Comparison of ENCODE assay signal across 23 mouse cellular contexts in genomic region chr10:109332846-109333386, GRCm38 (mm10).
DNase-seq lines count a peak whose midpoint lies in the region; ATAC-seq lines count a peak whose summit lies in the region.
"Had no signal": no experiment of that assay in that cellular context is flagged by ENCODE, and none has a peak within 500 bp of the region (broad histone marks: within the 10 kb centered on the region; RNA-seq: fewer than 3 reads in every experiment).

No protein-coding gene starts in this region.

- H3K9me3 ChIP-seq in forebrain, embryonic 14.5 days (replicated peaks; ENCODE audit: control insufficient read depth, low read length): no peaks in the 10 kb centered on the region
- H3K9me3 ChIP-seq: embryonic facial prominence, embryonic 15.5 days; heart, embryonic 10.5 days; hindbrain, embryonic 12.5 days; midbrain, embryonic 12.5 days had no signal

- no peaks in the 10 kb centered on the region for H3K36me3 ChIP-seq in forebrain, embryonic 14.5 days (ENCODE audit: control insufficient read depth, insufficient read depth, low read length)
- H3K36me3 ChIP-seq: embryonic facial prominence, embryonic 15.5 days; G1E; heart, embryonic 10.5 days; hindbrain, embryonic 12.5 days; midbrain, embryonic 12.5 days had no signal

- no peak overlapping the region for H3K4me3 ChIP-seq in forebrain, embryonic 14.5 days (ENCODE audit: low read depth, low read length)
- H3K4me3 ChIP-seq: embryonic facial prominence, embryonic 15.5 days; heart, embryonic 10.5 days; hindbrain, embryonic 12.5 days; midbrain, embryonic 12.5 days had no signal

- no peak overlapping the region for H3K4me2 ChIP-seq in forebrain, embryonic 14.5 days (ENCODE audit: low read length)
- H3K4me2 ChIP-seq: embryonic facial prominence, embryonic 15.5 days; hindbrain, embryonic 12.5 days; midbrain, embryonic 12.5 days had no signal

- H3K4me1 ChIP-seq in forebrain, embryonic 14.5 days (ENCODE audit: control insufficient read depth, insufficient read depth, low read length): no peaks in the 10 kb centered on the region
- H3K4me1 ChIP-seq: embryonic facial prominence, embryonic 15.5 days; heart, embryonic 10.5 days; hindbrain, embryonic 12.5 days; midbrain, embryonic 12.5 days had no signal

- peak; percentile 32 for DNase-seq in layer of hippocampus, adult 9-11 months
- DNase-seq in layer of hippocampus, adult 11-12 months (ENCODE audit: low spot score): no peak
- peak; percentile 11 to 13 for DNase-seq in frontal cortex, postnatal 25 days (ENCODE audit: low spot score in 2 of 2)
- peak; percentile 56 to 96 for DNase-seq in left cerebral cortex, postnatal 25 days (ENCODE audit: low spot score in 2 of 2)
- peak; percentile 50 to 83 for DNase-seq in right cerebral cortex, postnatal 36 days (ENCODE audit: low spot score in 2 of 2)
- DNase-seq in forebrain, embryonic 14.5 days (ENCODE audit: low spot score): no peak
- DNase-seq in ovary, postnatal 14 days (ENCODE audit: low spot score): no peak
- DNase-seq in embryo, embryonic 11 days: no peak
- DNase-seq: adrenal gland, postnatal 14 days; cerebellum, adult 11 months; cerebellum, postnatal 10 days; heart, postnatal 14 days; kidney, adult 8-10 months; kidney, postnatal 4 days; thymus, postnatal 25 days had no signal

- intact Hi-C loops in left cerebral cortex, postnatal 25 days (cut with DNase I): loop anchor here (1.0 to 10.0 kb wide), 3 partner anchors 138 to 216 kb away; no protein-coding TSS in a partner anchor

- H3K27ac ChIP-seq in forebrain, embryonic 14.5 days (ENCODE audit: low read depth, low read length): no peak overlapping the region
- H3K27ac ChIP-seq: embryonic facial prominence, embryonic 15.5 days; heart, embryonic 10.5 days; hindbrain, embryonic 12.5 days; liver, embryonic 14.5 days; midbrain, embryonic 12.5 days had no signal

- no peak overlapping the region for H3K9ac ChIP-seq in forebrain, embryonic 14.5 days (ENCODE audit: low read length)
- H3K9ac ChIP-seq: embryonic facial prominence, embryonic 15.5 days; hindbrain, embryonic 12.5 days; liver, embryonic 14.5 days; midbrain, embryonic 12.5 days had no signal

- no peak for ATAC-seq in forebrain, embryonic 14.5 days
- ATAC-seq: inflammation-experienced regulatory T-cells, adult 6 months; lung, postnatal 0 days had no signal

- 85% methylated on average over 7 of the region's 7 CpGs for WGBS in forebrain, embryonic 14.5 days

- H3K27me3 ChIP-seq in forebrain, embryonic 14.5 days (replicated peaks; ENCODE audit: control insufficient read depth, insufficient read depth, low read length): no peaks in the 10 kb centered on the region
- H3K27me3 ChIP-seq: embryonic facial prominence, embryonic 15.5 days; hindbrain, embryonic 12.5 days; midbrain, embryonic 12.5 days had no signal

Comparison
In these comparisons a context has a peak if more than half of its experiments do, and no peak if none do; other contexts are left out.
1. DNase-seq: peak in layer of hippocampus, adult 9-11 months (single experiment), frontal cortex, postnatal 25 days (2 of 2), left cerebral cortex, postnatal 25 days (2 of 2) and right cerebral cortex, postnatal 36 days (2 of 2); none in layer of hippocampus, adult 11-12 months (single experiment), forebrain, embryonic 14.5 days (single experiment), ovary, postnatal 14 days (single experiment) and embryo, embryonic 11 days (single experiment).